Mouse (Mus musculus): ENCODE results near the gene Trap1. TPM values are rescaled to one million over a fixed set of nuclear protein-coding genes. Genes with fewer than 3 reads are reported as not detected.

Gene Trap1
- polyA plus RNA-seq, 1 experiment from 2014 or later: 51.5 TPM

GRCm38 (mm10) chr16:4014040-4014668 is 63.5 kb downstream of the Trap1 start:
- Histone ChIP-seq H3K4me1 (no peaks in the 10 kb centered on the region), H3K27me3 (no peaks in the 10 kb centered on the region), H3K9ac (replicated peaks) (no peak overlapping the region), H3K36me3 (no peaks in the 10 kb centered on the region), H3K4me2 (replicated peaks) (no peak overlapping the region), H3K9me3 (no peaks in the 10 kb centered on the region), H3K4me3 (no peak overlapping the region), H3K27ac (replicated peaks) (no peak overlapping the region)
- whole genome bisulfite sequencing: 84% methylated on average over 5 of the region's 5 CpGs
- no peak for ATAC-seq (replicated peaks)

GRCm38 (mm10) chr16:4012882-4013570 is 64.6 kb downstream of the Trap1 start:
- 71% methylated on average over 4 of the region's 4 CpGs for WGBS
- Histone ChIP-seq H3K36me3 (no peaks in the 10 kb centered on the region), H3K27me3 (no peaks in the 10 kb centered on the region), H3K9ac (replicated peaks) (no peak overlapping the region), H3K4me1 (no peaks in the 10 kb centered on the region), H3K4me2 (replicated peaks) (no peak overlapping the region), H3K9me3 (no peaks in the 10 kb centered on the region), H3K27ac (replicated peaks) (no peak overlapping the region), H3K4me3 (no peak overlapping the region)
- ATAC-seq (replicated peaks): no peak

- peak; percentile 96 for ATAC-seq (replicated peaks)
- Histone ChIP-seq H3K4me1 (peaks cover 22% of the 10 kb centered on the region), H3K27me3 (no peaks in the 10 kb centered on the region), H3K36me3 (peaks cover 23% of the 10 kb centered on the region), H3K9ac (replicated peaks) (peak within 1 kb of the TSS; percentile 80), H3K4me2 (replicated peaks) (peak within 1 kb of the TSS; percentile 86), H3K9me3 (no peaks in the 10 kb centered on the region), H3K4me3 (peak within 1 kb of the TSS; percentile 72), H3K27ac (replicated peaks) (peak within 1 kb of the TSS; percentile 89)
- WGBS: under 1% methylated on average over 58 of the region's 58 CpGs
Measured at GRCm38 (mm10) chr16:4003489-4004398, 73.9 kb downstream of the Trap1 start, which contains the start of gene Slx4. Slx4 (minus strand) TSS chr16:4003770.

Small RNAs within 50 kb of the gene (microRNA-seq; reads per million reads assigned to microRNA genes)
- not detected for gene Gm23413

Other genes with a start within 250 kb of the Trap1 start
- gene Olfr15, start 246.9 kb downstream of the Trap1 start, polyA plus RNA-seq (2015; fragmentation: Nextera tagmentation; extraction: Ambion mirVana): not detected in 2 replicates
- gene Zfp174, start 230.6 kb downstream of the Trap1 start, polyA plus RNA-seq (2015; fragmentation: Nextera tagmentation; extraction: Ambion mirVana): 2.6 TPM in 2 replicates
- 81.2 and 82.1 TPM in 2 replicates for gene Naa60, start 205.5 kb downstream of the Trap1 start, polyA plus RNA-seq (2015; fragmentation: Nextera tagmentation; extraction: Ambion mirVana)
- gene Zfp597, start 193.3 kb downstream of the Trap1 start, polyA plus RNA-seq (2015; fragmentation: Nextera tagmentation; extraction: Ambion mirVana): 11.7 and 12.8 TPM in 2 replicates
- gene Gm20695, start 193.2 kb downstream of the Trap1 start, polyA plus RNA-seq (2015; fragmentation: Nextera tagmentation; extraction: Ambion mirVana): 1.6 and 4.7 TPM in 2 replicates
- gene 1700037C18Rik, start 169.1 kb downstream of the Trap1 start, polyA plus RNA-seq (2015; fragmentation: Nextera tagmentation; extraction: Ambion mirVana): 12.9 and 14.9 TPM in 2 replicates
- 40.1 and 42.1 TPM in 2 replicates for gene Cluap1, start 169.0 kb downstream of the Trap1 start, polyA plus RNA-seq (2015; fragmentation: Nextera tagmentation; extraction: Ambion mirVana)
- gene Nlrc3, start 101.2 kb downstream of the Trap1 start, polyA plus RNA-seq (2015; fragmentation: Nextera tagmentation; extraction: Ambion mirVana): 0.84 and 1.1 TPM in 2 replicates
- gene Slx4, start 74.1 kb downstream of the Trap1 start, polyA plus RNA-seq (2015; fragmentation: Nextera tagmentation; extraction: Ambion mirVana): 21.9 and 23.0 TPM in 2 replicates
- 5.7 and 7.3 TPM in 2 replicates for gene Dnase1, start 40.9 kb downstream of the Trap1 start, polyA plus RNA-seq (2015; fragmentation: Nextera tagmentation; extraction: Ambion mirVana)
- gene Crebbp, start 136.2 kb upstream of the Trap1 start, polyA plus RNA-seq (2015; fragmentation: Nextera tagmentation; extraction: Ambion mirVana): 48.0 and 48.3 TPM in 2 replicates